Mouse (Mus musculus) thymus, postnatal 0 days (tissue): ENCODE data around the gene Gm9603. TPM values are rescaled to one million over a fixed set of nuclear protein-coding genes. Genes with fewer than 3 reads are reported as not detected.
"Not testable (repeated sequence)": the region's sequence is repeated elsewhere in the genome, so short reads cannot be mapped to it uniquely, and the experiment has no call there.

Experiments
- DNase-seq: peaks from one replicate; pipeline ENCODE4 v3.0.0-alpha.2; 2015; ENCODE audit warnings: low spot score
- polyA plus RNA-seq: library from polyadenylated mRNA; unstranded; fragments of >200 nt; fragmentation: Nextera tagmentation; extraction: Ambion mirVana; gene quantifications from 2 replicates; pipeline ENCODE4 v1.2.1, GENCODE M21; 2015

Gm9603 gene
- polyA plus RNA-seq = not detected in 2 replicates

DNA sequence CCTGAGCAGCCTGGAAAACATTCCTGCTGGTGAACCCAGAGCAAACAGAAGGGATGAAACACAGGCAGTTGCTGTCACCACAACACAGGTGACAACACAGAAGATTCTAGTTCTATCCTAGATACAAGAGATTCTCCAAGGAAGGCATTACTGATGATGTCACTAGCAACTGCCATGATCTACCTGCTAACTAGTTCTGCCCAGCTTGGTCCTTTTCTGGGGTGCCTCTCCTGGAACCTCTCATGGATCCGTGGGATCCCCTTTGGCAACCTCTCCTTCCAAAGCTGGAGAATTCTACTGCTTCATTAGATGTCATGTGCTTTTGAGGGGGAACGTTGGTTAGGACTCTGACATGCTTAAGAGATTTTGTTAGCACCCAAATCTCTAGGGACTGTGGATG lies at the start of gene Gm9603:
Gene Gm9603 (minus strand): TSS at position 101 of the 400 bp plus-strand sequence.
- DNase-seq = not testable (repeated sequence)

DNA sequence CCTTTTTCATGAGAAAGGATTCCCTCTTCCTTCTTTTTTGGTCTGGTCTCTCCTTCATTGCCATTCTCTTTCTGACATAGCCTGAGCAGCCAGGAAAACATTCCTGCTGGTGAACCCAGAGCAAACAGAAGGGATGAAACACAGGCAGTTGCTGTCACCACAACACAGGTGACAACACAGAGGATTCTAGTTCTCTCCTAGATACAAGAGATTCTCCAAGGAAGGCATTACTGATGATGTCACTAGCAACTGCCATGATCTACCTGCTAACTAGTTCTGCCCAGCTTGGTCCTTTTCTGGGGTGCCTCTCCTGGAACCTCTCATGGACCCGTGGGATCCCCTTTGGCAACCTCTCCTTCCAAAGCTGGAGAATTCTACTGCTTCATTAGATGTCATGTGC lies 54.3 kb downstream of the Gm9603 start, which contains the start of gene Gm8265:
Gene Gm8265 (minus strand): TSS at position 101 of the 400 bp plus-strand sequence.
- not testable (repeated sequence) for DNase-seq

Other genes starting within 250 kb of the Gm9603 start
- 0.36 and 0.43 TPM in 2 replicates for gene Gm3194, start 232.0 kb downstream of the Gm9603 start, polyA plus RNA-seq
- gene Gm8246, start 209.6 kb downstream of the Gm9603 start, polyA plus RNA-seq = not detected in 2 replicates
- not detected in 2 replicates for gene Gm3187, start 203.2 kb downstream of the Gm9603 start, polyA plus RNA-seq
- 0.09 TPM in 1 of 2 replicates, not detected in the other for gene Gm3488, start 185.8 kb downstream of the Gm9603 start, polyA plus RNA-seq
- 0.18 TPM in 1 of 2 replicates, not detected in the other for gene Gm3532, start 149.0 kb downstream of the Gm9603 start, polyA plus RNA-seq
- gene Gm8265, start 54.4 kb downstream of the Gm9603 start, polyA plus RNA-seq = not detected in 2 replicates
- gene Gm3373, start 54.1 kb upstream of the Gm9603 start, polyA plus RNA-seq = 0.07 TPM in 1 of 2 replicates, not detected in the other
- 0.36 and 0.43 TPM in 2 replicates for gene Gm3383, start 120.5 kb upstream of the Gm9603 start, polyA plus RNA-seq
- gene Gm3424, start 142.9 kb upstream of the Gm9603 start, polyA plus RNA-seq = not detected in 2 replicates
- gene Gm8237, start 192.9 kb upstream of the Gm9603 start, polyA plus RNA-seq = 0.07 TPM in 1 of 2 replicates, not detected in the other